In genomic region chr16:92821938-92822629, GRCm38 (mm10) we compare ENCODE assay signal across 9 mouse cellular contexts. TPM values are rescaled to one million over a fixed set of nuclear protein-coding genes. Genes with fewer than 3 reads are reported as not detected.
DNase-seq lines count a peak whose midpoint lies in the region; ATAC-seq and TF ChIP-seq lines count a peak whose summit lies in the region.
"Had no signal": no experiment of that assay in that cellular context is flagged by ENCODE, and none has a peak within 500 bp of the region (broad histone marks: within the 10 kb centered on the region; RNA-seq: fewer than 3 reads in every experiment).

No protein-coding gene starts in this region.

- no peak for ATAC-seq in heart, embryonic 12.5 days (ENCODE audit: insufficient number of reproducible peaks, low FRiP score)
- ATAC-seq in liver, embryonic 11.5 days (replicated peaks; ENCODE audit: low FRiP score): peak; percentile 82
- no peak for ATAC-seq in intestine, embryonic 15.5 days
- ATAC-seq: midbrain, embryonic 15.5 days had no signal

- peaks cover 81% of the 10 kb centered on the region for H3K27me3 ChIP-seq in heart, embryonic 12.5 days (replicated peaks)
- H3K27me3 ChIP-seq in liver, embryonic 11.5 days (replicated peaks; ENCODE audit: control insufficient read depth, insufficient read depth, low read length): no peaks in the 10 kb centered on the region
- H3K27me3 ChIP-seq in intestine, embryonic 15.5 days (replicated peaks): no peaks in the 10 kb centered on the region
- H3K27me3 ChIP-seq: midbrain, embryonic 15.5 days had no signal

- no peak overlapping the region for H3K27ac ChIP-seq in heart, embryonic 12.5 days (ENCODE audit: poor library complexity, severe bottlenecking)
- H3K27ac ChIP-seq in bone marrow, adult 2 months (ENCODE audit: control insufficient read depth, insufficient read depth, low read depth, low read length, poor library complexity): peak overlapping the region; percentile 74
- peak overlapping the region; percentile 95 for H3K27ac ChIP-seq in liver, embryonic 11.5 days (ENCODE audit: low read depth, low read length)
- no peak overlapping the region for H3K27ac ChIP-seq in intestine, embryonic 15.5 days
- H3K27ac ChIP-seq: midbrain, embryonic 15.5 days had no signal

- peaks cover 21% of the 10 kb centered on the region for H3K4me1 ChIP-seq in heart, embryonic 12.5 days (replicated peaks)
- H3K4me1 ChIP-seq in bone marrow, adult 2 months (ENCODE audit: control insufficient read depth, insufficient read depth, low read length): peaks cover 17% of the 10 kb centered on the region
- peaks cover 66% of the 10 kb centered on the region for H3K4me1 ChIP-seq in liver, embryonic 11.5 days (replicated peaks; ENCODE audit: control insufficient read depth, insufficient read depth, low read length)
- H3K4me1 ChIP-seq in intestine, embryonic 15.5 days (replicated peaks): 0 out of 2 replicates have a peak, but pooled peaks cover 7% of the 10 kb centered on the region
- H3K4me1 ChIP-seq: midbrain, embryonic 15.5 days had no signal

- TF ChIP-seq CTCF in bone marrow, adult 2 months (IDR thresholded peaks at IDR 0.05; ENCODE audit: control insufficient read depth, insufficient read depth, low read length): no peak

- peak overlapping the region; percentile 25 for H3K4me2 ChIP-seq in heart, embryonic 12.5 days
- H3K4me2 ChIP-seq in liver, embryonic 11.5 days: peak overlapping the region; percentile 66
- no peak overlapping the region for H3K4me2 ChIP-seq in intestine, embryonic 15.5 days (replicated peaks)
- H3K4me2 ChIP-seq: midbrain, embryonic 15.5 days had no signal

- H3K9me3 ChIP-seq in heart, embryonic 12.5 days (replicated peaks): no peaks in the 10 kb centered on the region
- no peaks in the 10 kb centered on the region for H3K9me3 ChIP-seq in liver, embryonic 11.5 days (ENCODE audit: control insufficient read depth, low read length)
- no peaks in the 10 kb centered on the region for H3K9me3 ChIP-seq in intestine, embryonic 15.5 days
- H3K9me3 ChIP-seq: midbrain, embryonic 15.5 days had no signal

- H3K9ac ChIP-seq in heart, embryonic 12.5 days: no peak overlapping the region
- peak overlapping the region; percentile 62 for H3K9ac ChIP-seq in liver, embryonic 11.5 days (ENCODE audit: low read depth, low read length)
- H3K9ac ChIP-seq in intestine, embryonic 15.5 days: no peak overlapping the region
- H3K9ac ChIP-seq: midbrain, embryonic 15.5 days had no signal

- DNase-seq in heart, postnatal 4 days: no peak
- DNase-seq in liver, embryonic 11.5 days (ENCODE audit: low spot score): peak; percentile 66
- DNase-seq in spleen, postnatal 14 days (ENCODE audit: low spot score in 2 of 2): peak; percentile 33 to 40
- no peak for DNase-seq in cerebellum, adult 11-12 months
- DNase-seq in frontal cortex, adult 2 months (ENCODE audit: extremely low spot score in 1 of 2, low spot score in 1 of 2): no peak

- H3K36me3 ChIP-seq in heart, embryonic 12.5 days: no peaks in the 10 kb centered on the region
- no peaks in the 10 kb centered on the region for H3K36me3 ChIP-seq in liver, embryonic 11.5 days (ENCODE audit: control insufficient read depth, insufficient read depth, low read length)
- no peaks in the 10 kb centered on the region for H3K36me3 ChIP-seq in intestine, embryonic 15.5 days
- H3K36me3 ChIP-seq: midbrain, embryonic 15.5 days had no signal

- 28% methylated on average over 14 of the region's 14 CpGs for WGBS in heart, embryonic 12.5 days
- WGBS in bone marrow, adult 2 months: 6% methylated on average over 14 of the region's 14 CpGs
- WGBS in liver, embryonic 11.5 days: 23% methylated on average over 14 of the region's 14 CpGs
- 56% methylated on average over 14 of the region's 14 CpGs for WGBS in intestine, embryonic 15.5 days

- no peak overlapping the region for H3K4me3 ChIP-seq in heart, embryonic 12.5 days
- H3K4me3 ChIP-seq in bone marrow, adult 2 months (replicated peaks; ENCODE audit: control insufficient read depth, low read depth, low read length): peak overlapping the region; percentile 5
- H3K4me3 ChIP-seq in liver, embryonic 11.5 days (ENCODE audit: low read depth, low read length): peak overlapping the region; percentile 68
- H3K4me3 ChIP-seq in intestine, embryonic 15.5 days (replicated peaks): no peak overlapping the region
- H3K4me3 ChIP-seq: midbrain, embryonic 15.5 days had no signal

- no peak for TF ChIP-seq POLR2A in bone marrow, adult 2 months (IDR thresholded peaks at IDR 0.05; ENCODE audit: borderline replicate concordance, control insufficient read depth, low read depth, low read length)

RNA-seq across cellular contexts. Expression of gene Runx1, which starts 3.9 kb away (rescaled TPM):
- 1.3 and 1.5 TPM in 2 replicates for polyA plus RNA-seq in heart, embryonic 12.5 days (2016; fragmentation: Nextera tagmentation; extraction: Ambion mirVana)
- 1 to 10 TPM; 1.8 to 1.9 TPM for total RNA-seq in heart, postnatal 4 days (2021)
- 15.8 and 24.5 TPM in 2 replicates for polyA plus RNA-seq in bone marrow, adult 2 months (2011; ENCODE audit: insufficient read depth, insufficient read length, low replicate concordance, missing spikeins)
- 18.7 and 23.4 TPM in 2 replicates for polyA plus RNA-seq in liver, embryonic 11.5 days (2014; fragmentation: Nextera tagmentation; extraction: Ambion mirVana)
- polyA plus RNA-seq in intestine, embryonic 15.5 days (2015; fragmentation: Nextera tagmentation; extraction: Ambion mirVana): 2.5 and 3.0 TPM in 2 replicates
- 0.80 and 0.97 TPM in 2 replicates for polyA plus RNA-seq in frontal cortex, adult 2 months (2012; rRNA removed)

Comparison
In these comparisons a context has a peak if more than half of its experiments do, and no peak if none do; other contexts are left out.
1. H3K27ac ChIP-seq: peak in bone marrow, adult 2 months (single experiment) and liver, embryonic 11.5 days (single experiment); none in heart, embryonic 12.5 days (single experiment) and intestine, embryonic 15.5 days (single experiment).
2. H3K4me3 ChIP-seq: peak in bone marrow, adult 2 months (single experiment) and liver, embryonic 11.5 days (single experiment); none in heart, embryonic 12.5 days (single experiment) and intestine, embryonic 15.5 days (single experiment).
3. DNase-seq: peak in liver, embryonic 11.5 days (single experiment) and spleen, postnatal 14 days (2 of 2); none in heart, postnatal 4 days (single experiment), cerebellum, adult 11-12 months (single experiment) and frontal cortex, adult 2 months (0 of 2).